In the genomic region with DNA sequence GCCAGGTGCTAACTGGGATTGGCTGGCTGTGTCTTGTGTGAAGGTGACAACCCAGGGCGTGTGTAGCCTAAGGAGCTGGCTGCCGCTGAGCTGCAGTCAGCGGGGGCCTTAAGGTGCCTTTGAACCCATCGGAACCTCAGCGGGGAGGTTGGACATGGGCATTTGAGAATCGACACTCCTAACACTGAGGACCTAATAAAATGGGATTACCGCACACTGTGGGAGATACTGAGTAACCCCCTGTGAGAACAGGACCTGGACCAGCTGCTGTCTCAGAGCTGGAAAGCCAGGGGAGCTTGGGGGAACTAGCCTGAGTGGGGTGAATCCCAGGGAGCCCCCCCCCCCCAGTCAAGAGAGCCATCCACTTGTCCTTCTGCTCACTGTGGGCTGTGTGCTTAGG, we compare ENCODE assay signal across 12 mouse cellular contexts.
"Had no signal": no experiment of that assay in that cellular context is flagged by ENCODE, and none has a peak within 500 bp of the region (broad histone marks: within the 10 kb centered on the region; RNA-seq: fewer than 3 reads in every experiment).

No protein-coding gene starts in this region.

- H3K9ac ChIP-seq: kidney, embryonic 15.5 days; limb, embryonic 13.5 days; liver, embryonic 14.5 days; neural tube, embryonic 13.5 days had no signal

- H3K9me3 ChIP-seq: kidney, embryonic 15.5 days; limb, embryonic 13.5 days; neural tube, embryonic 13.5 days had no signal

- H3K4me1 ChIP-seq: neural tube, embryonic 13.5 days had no signal

- H3K4me3 ChIP-seq: kidney, embryonic 15.5 days; limb, embryonic 13.5 days; neural tube, embryonic 13.5 days had no signal

- H3K4me2 ChIP-seq: kidney, embryonic 15.5 days; limb, embryonic 13.5 days; neural tube, embryonic 13.5 days had no signal

- H3K27ac ChIP-seq: kidney, embryonic 15.5 days; limb, embryonic 13.5 days; liver, embryonic 14.5 days; neural tube, embryonic 13.5 days had no signal

- H3K27me3 ChIP-seq: kidney, embryonic 15.5 days; limb, embryonic 13.5 days; neural tube, embryonic 13.5 days had no signal

- DNase-seq: kidney, postnatal 14 days; left cerebral cortex, postnatal 4 days; lung, adult 18-20 months; retina, postnatal 1 day; right cerebral cortex, postnatal 4 days; spleen, adult 18-20 months; thymus, adult 18-20 months; thymus, postnatal 14 days had no signal
